Mouse (Mus musculus) limb, embryonic 13.5 days (tissue): Measurements from ENCODE around the gene Mmp20. TPM values are rescaled to one million over a fixed set of nuclear protein-coding genes. Genes with fewer than 3 reads are reported as not detected.
A peak's percentile ranks its signal among the peaks of the same experiment; 100 is the strongest.

Source experiments
- ATAC-seq: fragments of 200-750 bp; cut with Nextera tagmentation; 2 replicates; pipeline ENCODE4 v1.8.0; 2017; ENCODE audit warnings: low read depth, moderate number of reproducible peaks, moderate TSS enrichment; ENCODE audit not compliant: low FRiP score
- H3K27ac ChIP-seq: fragments of 300-500 bp; sonication (generic); 2 replicates; pipeline ENCODE4 v1.5.1; 2015; ENCODE audit warnings: inconsistent platforms, mild to moderate bottlenecking, moderate library complexity
- H3K27me3 ChIP-seq: fragments of 300-500 bp; sonication (generic); 2 replicates; pipeline ENCODE4 v1.6.1; 2015; ENCODE audit warnings: mild to moderate bottlenecking, inconsistent platforms
- H3K36me3 ChIP-seq: fragments of 300-500 bp; sonication (generic); 2 replicates; pipeline ENCODE4 v1.6.1; 2015; ENCODE audit warnings: inconsistent platforms, mild to moderate bottlenecking, moderate library complexity
- H3K4me1 ChIP-seq: fragments of 300-500 bp; sonication (generic); 2 replicates; pipeline ENCODE4 v1.6.1; 2015; ENCODE audit warnings: inconsistent platforms
- H3K4me2 ChIP-seq: fragments of 300-500 bp; sonication (generic); replicated peaks from 2 replicates; pipeline ENCODE4 v1.6.1; 2015; ENCODE audit warnings: inconsistent platforms, mild to moderate bottlenecking, moderate library complexity
- H3K4me3 ChIP-seq: fragments of 300-500 bp; sonication (generic); 2 replicates; pipeline ENCODE4 v1.5.1; 2015; ENCODE audit warnings: moderate library complexity, mild to moderate bottlenecking, inconsistent platforms
- H3K9ac ChIP-seq: fragments of 300-500 bp; sonication (generic); 2 replicates; pipeline ENCODE4 v1.6.1; 2015; ENCODE audit warnings: mild to moderate bottlenecking, inconsistent platforms
- H3K9me3 ChIP-seq: fragments of 300-500 bp; sonication (generic); 2 replicates; pipeline ENCODE4 v1.6.1; 2016; ENCODE audit warnings: inconsistent platforms
- WGBS: fragments of 180-500 bp; shearing (Covaris S2); methylation state at CpG from one replicate; pipeline ENCODE4 v1.1.7; 2015; 5-methylcytosine and 5-hydroxymethylcytosine counted together
- polyA plus RNA-seq: library from polyadenylated mRNA; unstranded; fragments of >200 nt; fragmentation: Nextera tagmentation; extraction: Ambion mirVana; gene quantifications from 2 replicates; pipeline ENCODE4 v1.2.1, GENCODE M21; 2015

Mmp20 gene
- not detected in 2 replicates for polyA plus RNA-seq

DNA sequence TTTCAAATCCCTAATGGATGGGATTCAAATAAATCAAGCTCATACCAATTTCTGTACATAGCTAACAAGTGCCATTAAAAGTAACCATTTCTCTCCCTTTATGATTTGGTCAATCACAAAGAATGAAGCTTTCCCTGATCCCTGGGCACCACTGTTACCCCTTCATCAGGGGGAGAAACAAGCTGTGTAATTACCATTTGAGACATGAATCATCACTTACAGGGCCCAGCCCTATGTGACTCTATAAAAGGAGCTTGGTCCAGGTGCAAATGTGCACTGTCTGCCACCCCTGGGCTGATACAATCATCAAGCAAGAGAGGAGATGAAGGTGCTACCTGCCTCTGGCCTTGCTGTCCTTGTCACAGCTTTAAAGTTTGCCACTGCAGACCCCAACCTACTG, at the start of gene Mmp20:
Mmp20 (plus strand) TSS at position 301 of the 400 bp plus-strand sequence.
- no peaks in the 10 kb centered on the region for H3K4me1 ChIP-seq
- ATAC-seq, result no peak
- no peak within 1 kb of the TSS for H3K27ac ChIP-seq
- no peaks in the 10 kb centered on the region for H3K9me3 ChIP-seq
- H3K4me2 ChIP-seq, result no peak within 1 kb of the TSS
- H3K27me3 ChIP-seq, result no peaks in the 10 kb centered on the region
- no peaks in the 10 kb centered on the region for H3K36me3 ChIP-seq
- no peak within 1 kb of the TSS for H3K4me3 ChIP-seq
- H3K9ac ChIP-seq, result no peak within 1 kb of the TSS

GRCm38 (mm10) chr9:7590063-7590462, 38.0 kb upstream of the Mmp20 start:
- WGBS, result 69% methylated on average over 8 of the region's 8 CpGs
- Histone ChIP-seq H3K27me3 (no peaks in the 10 kb centered on the region), H3K9ac (no peak overlapping the region), H3K27ac (no peak overlapping the region), H3K4me1 (no peaks in the 10 kb centered on the region), H3K4me3 (no peak overlapping the region), H3K36me3 (no peaks in the 10 kb centered on the region), H3K9me3 (no peaks in the 10 kb centered on the region), H3K4me2 (no peak overlapping the region)
- ATAC-seq, result no peak

- no peaks in the 10 kb centered on the region for H3K36me3 ChIP-seq
- no peaks in the 10 kb centered on the region for H3K9me3 ChIP-seq
- WGBS, result 93% methylated on average over 3 of the region's 3 CpGs
- H3K4me3 ChIP-seq, result no peak overlapping the region
- no peaks in the 10 kb centered on the region for H3K27me3 ChIP-seq
- no peaks in the 10 kb centered on the region for H3K4me1 ChIP-seq
- H3K27ac ChIP-seq, result no peak overlapping the region
- no peak for ATAC-seq
- no peak overlapping the region for H3K4me2 ChIP-seq
- no peak overlapping the region for H3K9ac ChIP-seq
Measured at GRCm38 (mm10) chr9:7593272-7593812, 34.7 kb upstream of the Mmp20 start.

DNA sequence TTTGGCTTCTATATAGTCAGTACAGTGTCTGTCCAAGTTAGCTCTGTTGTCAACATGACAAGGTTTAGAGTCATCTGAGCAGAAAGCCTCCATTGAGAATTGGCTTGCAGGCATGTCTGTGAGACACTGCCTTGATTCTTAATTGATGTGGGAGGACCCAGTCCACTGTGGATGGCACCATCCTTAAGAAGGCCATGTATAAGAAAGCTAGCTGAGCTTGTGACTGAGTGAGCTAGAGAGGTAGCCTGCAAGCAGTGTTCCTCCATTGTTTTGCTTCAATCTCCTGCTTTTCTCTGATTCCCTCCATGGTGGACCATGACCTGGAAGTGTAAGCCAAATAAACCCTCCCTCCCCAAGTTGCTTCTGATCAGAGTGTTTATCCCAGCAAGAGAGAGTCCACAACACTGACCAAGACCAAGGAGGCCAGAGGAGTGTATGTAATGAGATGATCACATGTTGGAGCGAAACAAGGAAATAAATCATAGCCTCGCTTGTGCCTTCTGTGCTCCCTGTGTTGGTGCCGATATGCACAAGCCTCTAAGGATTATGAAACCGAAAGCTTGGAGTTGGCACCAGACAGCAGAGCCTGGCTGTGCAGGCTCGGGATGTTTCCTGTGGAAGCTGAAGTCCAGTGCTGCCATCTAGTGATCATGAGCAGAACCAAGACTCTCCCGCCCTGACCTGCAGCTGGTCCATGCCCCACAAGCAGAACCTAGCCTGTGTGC, 33.1 kb upstream of the Mmp20 start:
- ATAC-seq, result peak; percentile 96
- peak overlapping the region; percentile 52; the same call in 1 of the 2 replicates for H3K9ac ChIP-seq
- WGBS, result 14% methylated on average over 6 of the region's 6 CpGs
- no peaks in the 10 kb centered on the region for H3K9me3 ChIP-seq
- no peaks in the 10 kb centered on the region for H3K27me3 ChIP-seq
- no peak overlapping the region for H3K27ac ChIP-seq
- H3K36me3 ChIP-seq, result no peaks in the 10 kb centered on the region
- peak overlapping the region; percentile 61 for H3K4me2 ChIP-seq
- H3K4me1 ChIP-seq, result no peaks in the 10 kb centered on the region
- H3K4me3 ChIP-seq, result peak overlapping the region; percentile 39

DNA sequence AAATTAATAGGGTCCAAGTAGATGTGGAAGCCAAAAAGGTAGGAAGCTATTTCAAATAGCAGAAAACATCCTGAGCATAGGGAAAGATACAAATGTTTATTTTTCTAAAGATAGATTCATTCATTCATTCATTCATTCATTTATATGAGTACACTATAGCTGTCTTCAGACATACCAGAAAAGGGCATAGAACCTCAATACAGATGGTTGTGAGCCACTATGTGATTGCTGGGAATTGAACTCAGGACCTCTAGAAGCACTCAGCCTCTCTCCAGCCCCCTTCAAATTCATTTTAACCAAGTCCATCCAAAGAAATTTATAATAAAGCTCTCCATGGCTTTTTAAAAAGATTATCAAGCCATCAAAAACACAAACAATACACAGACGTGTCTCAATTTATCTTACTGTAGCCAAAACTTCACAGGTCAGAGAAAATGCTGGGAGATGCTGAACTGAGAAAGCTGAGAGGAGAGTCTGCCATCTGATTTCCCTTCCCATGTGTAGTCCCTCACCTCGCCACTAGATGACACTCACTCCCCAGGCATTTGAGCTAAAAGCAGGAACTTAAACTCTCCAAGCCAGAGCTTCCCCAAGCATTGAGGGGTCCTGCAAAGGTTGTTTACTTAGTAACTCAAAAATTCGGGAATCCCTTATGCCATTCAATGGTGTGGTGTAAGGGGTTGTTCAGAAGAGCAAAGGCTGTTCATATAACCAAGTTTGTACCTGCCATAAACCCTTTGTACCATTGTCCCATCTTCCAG, 24.9 kb upstream of the Mmp20 start:
- no peak overlapping the region for H3K4me2 ChIP-seq
- 4% methylated on average over 3 of the region's 3 CpGs for WGBS
- peak; percentile 64; the same call in 1 of the 2 replicates for ATAC-seq

DNA sequence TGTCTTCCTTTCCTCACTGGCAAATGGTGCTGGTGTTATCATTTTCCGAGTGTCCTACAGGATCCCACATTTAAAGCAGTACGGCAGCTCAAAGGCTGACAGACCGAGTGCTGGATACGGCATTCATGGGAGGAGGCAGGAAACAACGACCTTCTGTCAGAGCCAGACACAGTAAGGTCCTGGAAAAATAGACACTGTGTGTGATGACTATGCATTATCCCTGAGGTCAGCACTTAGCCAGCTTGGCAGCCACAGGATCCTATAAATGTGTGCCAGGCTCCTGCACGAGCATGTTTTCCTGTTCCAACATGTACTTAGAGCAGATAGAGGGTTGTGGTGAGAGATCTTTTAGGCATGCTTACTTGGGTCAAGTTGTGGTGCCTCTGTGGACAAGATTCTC, 24.0 kb upstream of the Mmp20 start:
- H3K4me2 ChIP-seq, result no peak overlapping the region
- 78% methylated on average over 6 of the region's 6 CpGs for WGBS
- no peak overlapping the region for H3K27ac ChIP-seq
- H3K27me3 ChIP-seq, result no peaks in the 10 kb centered on the region
- no peak for ATAC-seq
- H3K4me1 ChIP-seq, result no peaks in the 10 kb centered on the region
- no peaks in the 10 kb centered on the region for H3K36me3 ChIP-seq
- no peaks in the 10 kb centered on the region for H3K9me3 ChIP-seq
- H3K9ac ChIP-seq, result no peak overlapping the region
- H3K4me3 ChIP-seq, result no peak overlapping the region

More for the DNA sequence above, 24.9 kb upstream of the Mmp20 start:
- H3K9me3 ChIP-seq, result no peaks in the 10 kb centered on the region
- H3K4me1 ChIP-seq, result no peaks in the 10 kb centered on the region
- H3K36me3 ChIP-seq, result no peaks in the 10 kb centered on the region
- no peaks in the 10 kb centered on the region for H3K27me3 ChIP-seq
- H3K4me3 ChIP-seq, result no peak overlapping the region
- H3K9ac ChIP-seq, result no peak overlapping the region
- H3K27ac ChIP-seq, result no peak overlapping the region

GRCm38 (mm10) chr9:7605638-7606037, 22.4 kb upstream of the Mmp20 start:
- ATAC-seq, result no peak
- WGBS, result 89% methylated on average over 12 of the region's 12 CpGs

GRCm38 (mm10) chr9:7622582-7622981, 5.4 kb upstream of the Mmp20 start:
- Histone ChIP-seq H3K9me3 (no peaks in the 10 kb centered on the region), H3K4me3 (no peak overlapping the region), H3K27ac (no peak overlapping the region), H3K4me1 (no peaks in the 10 kb centered on the region), H3K4me2 (no peak overlapping the region), H3K9ac (no peak overlapping the region), H3K36me3 (no peaks in the 10 kb centered on the region), H3K27me3 (no peaks in the 10 kb centered on the region)
- 77% methylated on average over 3 of the region's 3 CpGs for WGBS
- ATAC-seq, result no peak

More at GRCm38 (mm10) chr9:7605638-7606037, 22.4 kb upstream of the Mmp20 start:
- no peak overlapping the region for H3K4me2 ChIP-seq
- no peaks in the 10 kb centered on the region for H3K9me3 ChIP-seq
- H3K9ac ChIP-seq, result no peak overlapping the region
- H3K36me3 ChIP-seq, result no peaks in the 10 kb centered on the region
- no peaks in the 10 kb centered on the region for H3K27me3 ChIP-seq
- no peaks in the 10 kb centered on the region for H3K4me1 ChIP-seq
- no peak overlapping the region for H3K27ac ChIP-seq
- H3K4me3 ChIP-seq, result no peak overlapping the region

GRCm38 (mm10) chr9:7633936-7634335, 5.9 kb downstream of the Mmp20 start:
- Histone ChIP-seq H3K4me2 (no peak overlapping the region), H3K27me3 (no peaks in the 10 kb centered on the region), H3K36me3 (no peaks in the 10 kb centered on the region), H3K4me3 (no peak overlapping the region), H3K4me1 (no peaks in the 10 kb centered on the region), H3K9me3 (no peaks in the 10 kb centered on the region), H3K9ac (no peak overlapping the region), H3K27ac (no peak overlapping the region)
- WGBS, result 39% methylated on average over 5 of the region's 5 CpGs
- no peak for ATAC-seq

DNA sequence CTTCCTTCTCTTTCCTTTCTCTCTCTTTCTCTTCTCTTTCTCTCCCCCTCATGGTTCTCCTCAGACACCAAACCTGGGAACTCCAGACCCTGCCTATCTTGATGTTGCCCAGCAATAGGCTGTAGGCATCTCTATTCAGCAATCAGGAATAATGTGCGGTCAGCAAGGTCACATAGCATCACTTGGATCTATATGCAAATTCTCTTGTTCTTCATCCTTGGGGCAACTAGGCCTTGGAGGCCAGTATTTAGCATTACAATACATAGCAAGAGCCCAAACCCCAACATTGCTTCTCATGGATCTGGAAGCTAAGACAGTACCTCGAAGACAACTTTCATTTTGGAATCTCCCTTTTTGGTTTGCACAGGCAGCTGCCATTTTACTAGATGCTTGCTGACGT, 19.9 kb downstream of the Mmp20 start:
- 85% methylated on average over 3 of the region's 3 CpGs for WGBS
- Histone ChIP-seq H3K4me2 (no peak overlapping the region), H3K9me3 (no peaks in the 10 kb centered on the region), H3K4me1 (no peaks in the 10 kb centered on the region), H3K27ac (no peak overlapping the region), H3K4me3 (no peak overlapping the region), H3K27me3 (no peaks in the 10 kb centered on the region), H3K9ac (no peak overlapping the region), H3K36me3 (no peaks in the 10 kb centered on the region)
- ATAC-seq, result no peak

- WGBS, result 77% methylated on average over 5 of the region's 5 CpGs
- H3K27me3 ChIP-seq, result no peaks in the 10 kb centered on the region
- no peak overlapping the region for H3K27ac ChIP-seq
Measured at GRCm38 (mm10) chr9:7650397-7651180, 22.6 kb downstream of the Mmp20 start.

More at GRCm38 (mm10) chr9:7650397-7651180, 22.6 kb downstream of the Mmp20 start:
- H3K4me2 ChIP-seq, result no peak overlapping the region
- no peak overlapping the region for H3K9ac ChIP-seq
- no peaks in the 10 kb centered on the region for H3K4me1 ChIP-seq
- H3K36me3 ChIP-seq, result no peaks in the 10 kb centered on the region
- no peak overlapping the region for H3K4me3 ChIP-seq
- no peaks in the 10 kb centered on the region for H3K9me3 ChIP-seq
- no peak for ATAC-seq
